Mouse (Mus musculus) gastrocnemius, adult 2 months (tissue): Measurements from ENCODE around the gene Vmn1r93. TPM values are rescaled to one million over a fixed set of nuclear protein-coding genes. Genes with fewer than 3 reads are reported as not detected.
"Not testable (repeated sequence)": the region's sequence is repeated elsewhere in the genome, so short reads cannot be mapped to it uniquely, and the experiment has no call there.

Experiments used
- DNase-seq: peaks from one replicate; pipeline ENCODE4 v3.0.0; 2022
- H3K27ac ChIP-seq: fragments of 200-600 bp; 2 replicates; pipeline ENCODE4 v1.8.1; 2022; ENCODE audit warnings: mild to moderate bottlenecking
- H3K4me3 ChIP-seq: fragments of 200-600 bp; 2 replicates; pipeline ENCODE4 v1.8.1; 2022; ENCODE audit warnings: mild to moderate bottlenecking, moderate library complexity
- intact Hi-C: fragments of 180-260 bp; cut with DNase I; formaldehyde crosslinking; loops from one replicate; pipeline ENCODE4 v1.15.1; 2025
- long read RNA-seq, 2 experiments: library from polyadenylated mRNA; stranded (forward); transcript quantifications; one replicate each; pipeline ENCODE4 v2.0.0; 2021
- total RNA-seq, 2 experiments: library from RNA; stranded (reverse); gene quantifications; 2 replicates each; pipeline ENCODE4 v1.2.3; 2021

The Vmn1r93 gene
- not detected for total RNA-seq
- long read RNA-seq, experiment 1: 0 reads
- long read RNA-seq, experiment 2: 0 reads

DNA sequence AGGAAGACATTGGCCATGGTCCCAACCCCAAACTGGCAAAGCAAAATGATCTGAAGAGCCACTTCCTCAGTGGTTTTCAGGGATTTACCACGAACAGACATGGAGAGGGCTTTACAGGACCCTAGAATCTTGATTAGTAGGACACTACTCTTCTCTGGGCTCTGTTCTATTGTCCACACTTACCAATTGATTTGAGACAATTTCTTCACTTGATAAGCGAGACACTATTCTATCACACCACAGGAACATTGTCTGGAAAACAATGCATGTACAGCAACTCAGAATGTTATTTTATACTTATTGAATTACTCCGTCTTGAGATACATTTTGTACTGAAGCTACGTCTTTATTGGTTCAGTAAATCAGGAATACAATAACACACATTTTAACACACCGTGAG lies at the start of gene Vmn1r93:
TSS of gene Vmn1r93 (minus strand) at position 101 of the 400 bp plus-strand sequence.
- intact Hi-C loops, H3K27ac ChIP-seq, H3K4me3 ChIP-seq, DNase-seq: not testable (repeated sequence)

- DNase-seq, H3K27ac ChIP-seq, intact Hi-C loops, H3K4me3 ChIP-seq: not testable (repeated sequence)
Measured at GRCm38 (mm10) chr7:20168277-20168676, 29.4 kb upstream of the Vmn1r93 start, which contains the start of gene Vmn1r94. Vmn1r94 (minus strand) TSS chr7:20168377.

DNA sequence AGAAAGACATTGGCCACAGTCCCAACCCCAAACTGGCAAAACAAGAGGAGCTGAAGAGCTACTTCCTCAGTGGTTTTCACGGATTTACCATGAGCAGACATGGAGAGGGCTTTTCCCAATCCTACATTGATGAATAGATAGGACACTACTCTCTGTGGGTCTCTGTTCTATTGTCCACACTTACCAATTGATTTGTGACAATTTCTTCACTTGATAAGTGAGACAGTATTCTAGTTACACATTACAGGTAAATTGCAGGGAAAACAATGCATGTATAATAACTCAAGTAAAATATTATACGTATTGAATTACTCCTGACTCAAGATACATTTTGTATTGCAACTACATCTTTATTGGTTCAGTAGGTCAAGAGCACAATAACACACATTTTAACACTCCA lies 16.4 kb downstream of the Vmn1r93 start, which contains the start of gene Gm16442:
TSS of gene Gm16442 (minus strand) at position 101 of the 400 bp plus-strand sequence.
- DNase-seq, intact Hi-C loops, H3K27ac ChIP-seq, H3K4me3 ChIP-seq: not testable (repeated sequence)

DNA sequence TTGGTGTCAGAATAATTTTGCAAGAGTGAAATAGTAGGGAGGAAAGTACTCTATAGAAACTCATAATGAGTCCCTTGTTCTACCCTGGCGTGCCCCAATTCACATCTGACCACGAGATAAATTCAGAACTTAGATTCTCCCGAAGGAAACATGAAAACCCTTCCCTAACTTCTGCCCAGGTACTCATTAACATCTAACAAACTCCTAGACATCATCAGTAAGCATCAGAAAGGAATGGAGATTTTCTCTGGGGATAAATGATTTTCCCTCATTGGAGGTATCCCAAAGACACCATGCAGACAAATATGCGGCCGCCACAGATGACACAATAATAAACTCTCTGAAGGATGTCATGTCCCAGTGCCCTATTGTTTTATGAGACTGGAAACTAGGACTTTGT lies 39.5 kb downstream of the Vmn1r93 start, which contains the start of gene Vmn1r91:
TSS of gene Vmn1r91 (plus strand) at position 301 of the 400 bp plus-strand sequence.
- intact Hi-C loops, DNase-seq, H3K27ac ChIP-seq, H3K4me3 ChIP-seq: not testable (repeated sequence)

Other genes starting within 250 kb of the Vmn1r93 start
- 1 to 10 TPM; 5.9 to 6.3 TPM for gene Pvr, start 217.9 kb downstream of the Vmn1r93 start, total RNA-seq
- gene Igsf23, start 188.3 kb downstream of the Vmn1r93 start, total RNA-seq: not detected
- not detected for gene Ceacam20, start 173.7 kb downstream of the Vmn1r93 start, total RNA-seq
- gene Nlrp9b, start 147.6 kb downstream of the Vmn1r93 start, total RNA-seq: not detected
- not detected for gene Vmn1r91, start 39.4 kb downstream of the Vmn1r93 start, total RNA-seq
- not detected for gene Gm16442, start 16.5 kb downstream of the Vmn1r93 start, total RNA-seq
- not detected for gene Vmn1r94, start 29.3 kb upstream of the Vmn1r93 start, total RNA-seq
- gene Vmn1r95, start 54.6 kb upstream of the Vmn1r93 start, total RNA-seq: not detected
- not detected for gene Gm6164, start 66.5 kb upstream of the Vmn1r93 start, total RNA-seq
- gene Gm4498, start 94.7 kb upstream of the Vmn1r93 start, total RNA-seq: not detected
- gene Gm5890, start 123.7 kb upstream of the Vmn1r93 start, total RNA-seq: not detected
- gene Gm4133, start 195.0 kb upstream of the Vmn1r93 start, total RNA-seq: not detected
- not detected for gene Gm5728, start 236.3 kb upstream of the Vmn1r93 start, total RNA-seq